Mouse (Mus musculus) erythroid progenitor cell, adult 5-6 weeks (primary cell): ENCODE measurements around the gene Rsl1. TPM values are rescaled to one million over a fixed set of nuclear protein-coding genes. Genes with fewer than 3 reads are reported as not detected.
A peak's percentile ranks its signal among the peaks of the same experiment; 100 is the strongest.
"Not testable (repeated sequence)": the region's sequence is repeated elsewhere in the genome, so short reads cannot be mapped to it uniquely, and the experiment has no call there.

Source experiments
- ATAC-seq: replicated peaks from 2 replicates; pipeline ENCODE4 v1.8.0; 2016; ENCODE audit warnings: moderate number of reproducible peaks, mild to moderate bottlenecking, moderate TSS enrichment, inconsistent platforms; ENCODE audit not compliant: poor library complexity, low FRiP score, severe bottlenecking
- total RNA-seq, 2 experiments: library from RNA; stranded (forward) in 1 of 2; stranded (reverse) in 1 of 2; fragments of 150-400 nt in 1 of 2; fragments of 186-747, 209-891 nt in 1 of 2; gene quantifications; 2 replicates each; pipeline versions ENCODE4 v1.2.3 to v1.2.4; 2015 to 2017; ENCODE audit warnings: low replicate concordance in 2 of 2

Gene Rsl1
- total RNA-seq (2015; ENCODE audit: low replicate concordance) (3.2 and 5.0 TPM in 2 replicates), total RNA-seq (2017; ENCODE audit: low replicate concordance) (2.2 TPM in 1 of 2 replicates, not detected in the other)

GRCm38 (mm10) chr13:67172991-67173722 is at the start of gene Rsl1:
Rsl1 (plus strand) TSS chr13:67173182.
- ATAC-seq: peak; percentile 57; the same call in 1 of the 2 replicates

GRCm38 (mm10) chr13:67124460-67124859 is 48.5 kb upstream of the Rsl1 start:
- no peak for ATAC-seq

GRCm38 (mm10) chr13:67127507-67127906 is 45.5 kb upstream of the Rsl1 start:
- not testable (repeated sequence) for ATAC-seq

GRCm38 (mm10) chr13:67128038-67128721 is 44.8 kb upstream of the Rsl1 start:
- ATAC-seq: peak; percentile 25; the same call in 1 of the 2 replicates

- 0 out of 2 replicates have a peak, but pooled peaks have one; percentile 30 for ATAC-seq
Observed at GRCm38 (mm10) chr13:67166122-67166521, 6.9 kb upstream of the Rsl1 start.

GRCm38 (mm10) chr13:67173723-67174055 is 707 bp downstream of the Rsl1 start:
- ATAC-seq: no peak

GRCm38 (mm10) chr13:67194340-67194894 is 21.4 kb downstream of the Rsl1 start, which contains the start of gene Zfp455:
Zfp455 (plus strand) TSS chr13:67194506.
- ATAC-seq: no peak; the same call in 1 of the 2 replicates

- no peak for ATAC-seq
Observed at GRCm38 (mm10) chr13:67201656-67202055, 28.7 kb downstream of the Rsl1 start.

GRCm38 (mm10) chr13:67214015-67214607 is 41.1 kb downstream of the Rsl1 start:
- no peak for ATAC-seq

Other genes with a start within 250 kb of the Rsl1 start
- gene Zfp712, start 112.0 kb upstream of the Rsl1 start, total RNA-seq (2015; ENCODE audit: low replicate concordance): 1.1 and 3.4 TPM in 2 replicates
- 0.98 and 1.3 TPM in 2 replicates for gene Zfp712, start 112.0 kb upstream of the Rsl1 start, total RNA-seq (2017; ENCODE audit: low replicate concordance)
- 4.2 TPM in 1 of 2 replicates, not detected in the other for gene Zfp708, start 75.2 kb upstream of the Rsl1 start, total RNA-seq (2015; ENCODE audit: low replicate concordance)
- 1.2 and 2.1 TPM in 2 replicates for gene Zfp708, start 75.2 kb upstream of the Rsl1 start, total RNA-seq (2017; ENCODE audit: low replicate concordance)
- gene Gm28557, start 64.6 kb upstream of the Rsl1 start, total RNA-seq (2015; ENCODE audit: low replicate concordance): not detected in 2 replicates
- 0.83 TPM in 1 of 2 replicates, not detected in the other for gene Gm28557, start 64.6 kb upstream of the Rsl1 start, total RNA-seq (2017; ENCODE audit: low replicate concordance)
- gene Rslcan18, start 56.9 kb upstream of the Rsl1 start, total RNA-seq (2015; ENCODE audit: low replicate concordance): not detected in 2 replicates
- gene Rslcan18, start 56.9 kb upstream of the Rsl1 start, total RNA-seq (2017; ENCODE audit: low replicate concordance): 0.08 and 1.3 TPM in 2 replicates
- 1.1 TPM in 1 of 2 replicates, not detected in the other for gene Zfp759, start 51.5 kb upstream of the Rsl1 start, total RNA-seq (2015; ENCODE audit: low replicate concordance)
- gene Zfp759, start 51.5 kb upstream of the Rsl1 start, total RNA-seq (2017; ENCODE audit: low replicate concordance): 0.51 and 2.9 TPM in 2 replicates
- 4.6 TPM in 1 of 2 replicates, not detected in the other for gene Zfp455, start 21.3 kb downstream of the Rsl1 start, total RNA-seq (2015; ENCODE audit: low replicate concordance)
- gene Zfp455, start 21.3 kb downstream of the Rsl1 start, total RNA-seq (2017; ENCODE audit: low replicate concordance): 0.90 and 1.3 TPM in 2 replicates
- 0.36 and 0.42 TPM in 2 replicates for gene Zfp458, start 105.3 kb downstream of the Rsl1 start, total RNA-seq (2015; ENCODE audit: low replicate concordance)
- 0.38 and 0.77 TPM in 2 replicates for gene Zfp458, start 105.3 kb downstream of the Rsl1 start, total RNA-seq (2017; ENCODE audit: low replicate concordance)
- gene Zfp457, start 133.3 kb downstream of the Rsl1 start, total RNA-seq (2015; ENCODE audit: low replicate concordance): not detected in 2 replicates
- gene Zfp457, start 133.3 kb downstream of the Rsl1 start, total RNA-seq (2017; ENCODE audit: low replicate concordance): 1.4 TPM in 1 of 2 replicates, not detected in the other
- 3.4 and 6.5 TPM in 2 replicates for gene Zfp595, start 159.4 kb downstream of the Rsl1 start, total RNA-seq (2015; ENCODE audit: low replicate concordance)
- gene Zfp595, start 159.4 kb downstream of the Rsl1 start, total RNA-seq (2017; ENCODE audit: low replicate concordance): 4.2 and 4.6 TPM in 2 replicates
- 11.7 TPM in 1 of 2 replicates, not detected in the other for gene Gm28044, start 187.4 kb downstream of the Rsl1 start, total RNA-seq (2015; ENCODE audit: low replicate concordance)
- not detected in 2 replicates for gene Gm28044, start 187.4 kb downstream of the Rsl1 start, total RNA-seq (2017; ENCODE audit: low replicate concordance)
- 0.84 and 4.7 TPM in 2 replicates for gene Zfp953, start 187.4 kb downstream of the Rsl1 start, total RNA-seq (2015; ENCODE audit: low replicate concordance)
- 4.5 and 5.8 TPM in 2 replicates for gene Zfp953, start 187.4 kb downstream of the Rsl1 start, total RNA-seq (2017; ENCODE audit: low replicate concordance)
- gene Gm28041, start 202.6 kb downstream of the Rsl1 start, total RNA-seq (2015; ENCODE audit: low replicate concordance): not detected in 2 replicates
- gene Gm28041, start 202.6 kb downstream of the Rsl1 start, total RNA-seq (2017; ENCODE audit: low replicate concordance): not detected in 2 replicates
- 1.4 TPM in 1 of 2 replicates, not detected in the other for gene Zfp456, start 202.6 kb downstream of the Rsl1 start, total RNA-seq (2015; ENCODE audit: low replicate concordance)
- 4.7 TPM in 1 of 2 replicates, not detected in the other for gene Zfp456, start 202.6 kb downstream of the Rsl1 start, total RNA-seq (2017; ENCODE audit: low replicate concordance)
- not detected in 2 replicates for gene Zfp429, start 226.6 kb downstream of the Rsl1 start, total RNA-seq (2015; ENCODE audit: low replicate concordance)
- gene Zfp429, start 226.6 kb downstream of the Rsl1 start, total RNA-seq (2017; ENCODE audit: low replicate concordance): 4.0 TPM in 1 of 2 replicates, not detected in the other
- gene Zfp459, start 248.2 kb downstream of the Rsl1 start, total RNA-seq (2015; ENCODE audit: low replicate concordance): not detected in 2 replicates
- 0.13 TPM in 1 of 2 replicates, not detected in the other for gene Zfp459, start 248.2 kb downstream of the Rsl1 start, total RNA-seq (2017; ENCODE audit: low replicate concordance)